Mouse (Mus musculus) cortical plate, adult 2 months (tissue): ENCODE results near the gene Nip7.

Experiments used
- CTCF ChIP-seq: fragments of 200-500 bp; IDR thresholded peaks from 2 replicates; pipeline ENCODE4 v1.5.1; 2011; ENCODE audit warnings: mild to moderate bottlenecking, control low read depth, low read length; ENCODE audit not compliant: insufficient read depth; ENCODE audit errors: extremely low read depth
- POLR2A ChIP-seq: fragments of 200-500 bp; IDR thresholded peaks from 2 replicates; pipeline ENCODE4 v1.6.1; 2011; ENCODE audit warnings: mild to moderate bottlenecking, low read length, control low read depth; ENCODE audit not compliant: insufficient read depth; ENCODE audit errors: extremely low read depth

GRCm38 (mm10) chr8:107095717-107096365 lies 39.2 kb downstream of the Nip7 start:
- no peak for TF ChIP-seq POLR2A
- TF ChIP-seq CTCF, result no peak
